Mouse (Mus musculus) heart, embryonic 11.5 days (tissue): ENCODE results near the gene Epb41l1. TPM values are rescaled to one million over a fixed set of nuclear protein-coding genes. Genes with fewer than 3 reads are reported as not detected.
"Not testable (repeated sequence)": the region's sequence is repeated elsewhere in the genome, so short reads cannot be mapped to it uniquely, and the experiment has no call there.

Experiments
- ATAC-seq: fragments of 200-750 bp; cut with Nextera tagmentation; replicated peaks from 2 replicates; pipeline ENCODE4 v1.8.0; 2017; ENCODE audit warnings: moderate library complexity; ENCODE audit not compliant: insufficient number of reproducible peaks, low FRiP score, low TSS enrichment
- H3K27ac ChIP-seq: fragments of 300-500 bp; sonication (generic); 2 replicates; pipeline ENCODE4 v1.5.1; 2014; ENCODE audit warnings: mild to moderate bottlenecking, low read depth, low read length
- H3K27me3 ChIP-seq: fragments of 300-500 bp; sonication (generic); 2 replicates; pipeline ENCODE4 v1.6.1; 2014; ENCODE audit warnings: mild to moderate bottlenecking, low read length, mixed read lengths; ENCODE audit not compliant: control insufficient read depth, insufficient read depth
- H3K36me3 ChIP-seq: fragments of 300-500 bp; sonication (generic); 2 replicates; pipeline ENCODE4 v1.6.1; 2014; ENCODE audit warnings: mild to moderate bottlenecking, low read length, moderate library complexity, mixed read lengths; ENCODE audit not compliant: control insufficient read depth, insufficient read depth
- H3K4me1 ChIP-seq: fragments of 300-500 bp; sonication (generic); 2 replicates; pipeline ENCODE4 v1.6.1; 2014; ENCODE audit warnings: low read length; ENCODE audit not compliant: control insufficient read depth, insufficient read depth
- H3K4me2 ChIP-seq: fragments of 300-500 bp; sonication (generic); 2 replicates; pipeline ENCODE4 v1.6.1; 2014; ENCODE audit warnings: mild to moderate bottlenecking, moderate library complexity
- H3K4me3 ChIP-seq: fragments of 300-500 bp; sonication (generic); 2 replicates; pipeline ENCODE4 v1.5.1; 2014; ENCODE audit warnings: low read depth, low read length
- H3K9ac ChIP-seq: fragments of 300-500 bp; sonication (generic); 2 replicates; pipeline ENCODE4 v1.6.1; 2014; ENCODE audit warnings: mild to moderate bottlenecking, low read depth, low read length, moderate library complexity
- H3K9me3 ChIP-seq: fragments of 300-500 bp; sonication (generic); replicated peaks from 2 replicates; pipeline ENCODE4 v1.6.1; 2016; ENCODE audit warnings: low read length; ENCODE audit not compliant: control insufficient read depth
- WGBS: fragments of 180-500 bp; shearing (Covaris S2); extraction: QIAGEN DNeasy Blood & Tissue Kit; methylation state at CpG from one replicate; pipeline ENCODE4 v1.1.7; 2014; ENCODE audit not compliant: insufficient replicate concordance; 5-methylcytosine and 5-hydroxymethylcytosine counted together
- polyA plus RNA-seq: library from polyadenylated mRNA; unstranded; fragments of >200 nt; fragmentation: Nextera tagmentation; extraction: Ambion mirVana; gene quantifications from 2 replicates; pipeline ENCODE4 v1.2.1, GENCODE M21; 2014

Epb41l1 gene
- polyA plus RNA-seq, 1 experiment from 2014 or later: 1.6 TPM

DNA sequence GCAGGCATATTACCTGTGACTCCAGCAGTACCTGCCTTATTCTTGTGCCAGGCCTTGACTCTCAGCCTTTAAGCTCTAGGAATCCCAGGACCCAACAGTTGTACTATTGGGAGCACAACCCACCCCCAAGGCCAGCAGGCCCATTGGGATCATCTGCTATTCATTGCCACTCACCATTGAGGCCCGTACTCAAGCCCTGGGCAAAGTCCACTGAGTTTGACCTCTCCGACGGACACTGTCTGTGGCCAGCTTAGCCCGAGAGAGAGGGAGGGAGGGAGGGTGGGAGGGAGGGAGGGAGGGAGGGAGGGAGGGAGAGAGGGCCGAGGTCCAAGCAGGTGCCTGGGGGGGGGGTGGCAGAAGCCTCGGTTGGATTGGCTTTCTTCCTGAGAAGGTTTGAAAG is 91.9 kb downstream of the Epb41l1 start:
- H3K27ac ChIP-seq: no peak overlapping the region
- WGBS: 77% methylated on average over 3 of the region's 6 CpGs
- no peak overlapping the region for H3K9ac ChIP-seq
- H3K4me2 ChIP-seq: no peak overlapping the region
- ATAC-seq: no peak
- no peaks in the 10 kb centered on the region; the same call in 1 of the 2 replicates for H3K36me3 ChIP-seq
- H3K4me1 ChIP-seq: no peaks in the 10 kb centered on the region
- H3K4me3 ChIP-seq: no peak overlapping the region
- no peaks in the 10 kb centered on the region for H3K27me3 ChIP-seq
- H3K9me3 ChIP-seq: no peaks in the 10 kb centered on the region

GRCm38 (mm10) chr2:156515102-156515501 is 94.4 kb downstream of the Epb41l1 start:
- WGBS: 80% methylated on average over 9 of the region's 9 CpGs
- no peak overlapping the region for H3K27ac ChIP-seq

GRCm38 (mm10) chr2:156515565-156516185 is 95.0 kb downstream of the Epb41l1 start:
- Histone ChIP-seq H3K9me3 (no peaks in the 10 kb centered on the region), H3K9ac (no peak overlapping the region), H3K27ac (no peak overlapping the region), H3K27me3 (no peaks in the 10 kb centered on the region), H3K36me3 (no peaks in the 10 kb centered on the region; the same call in 1 of the 2 replicates), H3K4me3 (no peak overlapping the region), H3K4me2 (no peak overlapping the region), H3K4me1 (no peaks in the 10 kb centered on the region)
- ATAC-seq: no peak
- WGBS: 22% methylated on average over 7 of the region's 7 CpGs

More at GRCm38 (mm10) chr2:156515102-156515501, 94.4 kb downstream of the Epb41l1 start:
- no peaks in the 10 kb centered on the region; the same call in 1 of the 2 replicates for H3K36me3 ChIP-seq
- H3K9me3 ChIP-seq: no peaks in the 10 kb centered on the region
- H3K4me3 ChIP-seq: no peak overlapping the region
- no peaks in the 10 kb centered on the region for H3K27me3 ChIP-seq
- H3K9ac ChIP-seq: no peak overlapping the region
- ATAC-seq: no peak
- no peak overlapping the region for H3K4me2 ChIP-seq
- H3K4me1 ChIP-seq: no peaks in the 10 kb centered on the region

DNA sequence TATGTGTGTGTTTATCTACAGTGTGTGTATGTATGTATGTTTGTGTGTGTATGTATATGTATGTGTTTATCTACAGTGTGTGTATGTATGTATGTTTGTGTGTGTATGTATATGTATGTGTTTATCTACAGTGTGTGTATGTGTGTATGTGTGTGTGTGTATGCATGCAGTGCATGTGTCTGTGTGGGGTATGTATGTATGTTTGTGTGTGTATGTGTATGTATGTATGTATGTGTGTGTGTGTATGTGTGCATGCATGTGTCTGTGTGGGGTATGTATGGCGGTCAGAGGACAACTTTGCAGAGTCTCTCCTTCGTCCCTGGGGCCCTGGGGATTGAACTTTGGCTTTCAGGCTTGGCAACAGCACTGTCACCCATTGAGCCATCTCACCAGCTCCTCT is 96.0 kb downstream of the Epb41l1 start:
- WGBS: 61% methylated on average over 2 of the region's 2 CpGs
- not testable (repeated sequence) for H3K9me3 ChIP-seq, H3K4me3 ChIP-seq, H3K4me1 ChIP-seq, H3K9ac ChIP-seq, H3K27me3 ChIP-seq, H3K4me2 ChIP-seq, H3K27ac ChIP-seq, H3K36me3 ChIP-seq
- 0 out of 2 replicates have a peak, but pooled peaks have one; percentile 70 for ATAC-seq

DNA sequence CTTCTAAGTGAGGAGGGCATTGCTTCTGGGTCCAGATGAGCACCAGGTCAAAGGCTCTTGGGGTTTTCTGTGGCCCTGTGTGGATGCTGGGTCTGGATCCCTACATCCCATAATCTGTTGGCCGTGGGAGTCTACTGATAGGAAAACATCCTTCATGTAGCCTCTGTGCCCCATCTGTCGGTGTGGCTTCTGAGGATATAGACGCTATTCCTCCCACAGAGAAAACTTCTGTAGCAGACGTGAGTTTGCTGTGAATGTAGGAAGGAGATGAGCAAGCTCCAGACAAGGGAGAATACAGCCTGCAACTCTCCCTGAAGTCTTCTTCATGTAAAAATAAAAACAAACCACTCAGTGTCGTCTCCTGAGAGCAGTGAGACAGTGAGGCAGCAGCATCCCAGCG is 97.6 kb downstream of the Epb41l1 start:
- Histone ChIP-seq H3K4me2 (no peak overlapping the region), H3K27ac (no peak overlapping the region), H3K36me3 (no peaks in the 10 kb centered on the region; the same call in none of the 2 replicates), H3K4me1 (no peaks in the 10 kb centered on the region), H3K4me3 (no peak overlapping the region), H3K27me3 (no peaks in the 10 kb centered on the region), H3K9me3 (no peaks in the 10 kb centered on the region), H3K9ac (no peak overlapping the region)
- 64% methylated on average over 6 of the region's 6 CpGs for WGBS
- ATAC-seq: no peak

DNA sequence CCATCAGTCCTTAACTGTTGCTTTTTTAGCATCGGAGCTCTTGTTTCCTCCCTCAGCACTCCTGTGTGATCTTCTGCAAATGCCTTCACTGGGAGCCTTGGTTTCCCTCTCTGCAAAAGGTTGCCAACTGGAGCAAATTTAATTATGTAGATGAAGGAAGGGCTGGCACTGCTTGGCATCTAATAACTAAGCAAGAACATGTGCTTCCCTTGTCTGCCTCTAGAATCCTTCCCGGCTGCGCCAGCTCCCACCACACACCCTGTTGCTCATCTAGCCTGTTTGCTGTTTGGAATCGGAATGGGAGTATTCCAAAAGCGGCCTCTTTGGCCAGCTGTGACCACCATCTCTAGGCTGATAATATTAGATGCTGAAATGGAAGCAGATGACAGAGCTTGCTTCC is 98.9 kb downstream of the Epb41l1 start:
- Histone ChIP-seq H3K4me3 (no peak overlapping the region), H3K9ac (no peak overlapping the region), H3K27me3 (no peaks in the 10 kb centered on the region), H3K27ac (no peak overlapping the region), H3K36me3 (no peaks in the 10 kb centered on the region; the same call in none of the 2 replicates), H3K9me3 (no peaks in the 10 kb centered on the region), H3K4me1 (no peaks in the 10 kb centered on the region), H3K4me2 (no peak overlapping the region)
- WGBS: 83% methylated on average over 5 of the region's 5 CpGs
- no peak for ATAC-seq

- 83% methylated on average over 11 of the region's 11 CpGs for WGBS
Observed at GRCm38 (mm10) chr2:156522994-156523393, 102.3 kb downstream of the Epb41l1 start.

GRCm38 (mm10) chr2:156524078-156524477 is 103.4 kb downstream of the Epb41l1 start:
- no peak overlapping the region for H3K4me3 ChIP-seq
- H3K27ac ChIP-seq: no peak overlapping the region
- no peak overlapping the region for H3K9ac ChIP-seq
- no peaks in the 10 kb centered on the region for H3K9me3 ChIP-seq
- H3K4me2 ChIP-seq: no peak overlapping the region
- H3K36me3 ChIP-seq: no peaks in the 10 kb centered on the region; the same call in 1 of the 2 replicates
- no peaks in the 10 kb centered on the region for H3K4me1 ChIP-seq
- H3K27me3 ChIP-seq: no peaks in the 10 kb centered on the region
- WGBS: 46% methylated on average over 3 of the region's 3 CpGs
- ATAC-seq: no peak

More at GRCm38 (mm10) chr2:156522994-156523393, 102.3 kb downstream of the Epb41l1 start:
- H3K9ac ChIP-seq: no peak overlapping the region
- ATAC-seq: no peak
- H3K4me2 ChIP-seq: no peak overlapping the region
- H3K27ac ChIP-seq: no peak overlapping the region
- H3K27me3 ChIP-seq: no peaks in the 10 kb centered on the region
- no peaks in the 10 kb centered on the region for H3K4me1 ChIP-seq
- no peaks in the 10 kb centered on the region for H3K9me3 ChIP-seq
- no peak overlapping the region for H3K4me3 ChIP-seq
- no peaks in the 10 kb centered on the region; the same call in 1 of the 2 replicates for H3K36me3 ChIP-seq

DNA sequence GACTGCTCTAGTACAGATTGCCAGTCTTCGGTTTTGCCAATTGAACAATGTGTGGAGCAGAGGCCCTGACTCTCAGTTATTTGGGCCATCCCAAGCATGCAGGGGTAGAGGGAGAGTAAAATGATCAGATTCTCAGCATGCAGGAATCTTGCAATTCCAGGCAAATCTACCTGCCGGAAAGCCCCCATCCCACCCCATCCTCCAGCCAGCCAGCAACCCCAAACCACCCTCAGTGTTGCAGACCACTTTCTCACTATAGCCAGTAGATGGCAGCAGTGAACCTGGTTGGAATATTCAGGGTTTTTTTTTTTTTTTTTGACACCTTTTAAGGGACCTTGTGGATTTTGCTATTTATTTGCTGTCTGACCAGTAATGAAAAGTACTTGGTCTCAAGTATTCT is 109.0 kb downstream of the Epb41l1 start:
- no peaks in the 10 kb centered on the region for H3K4me1 ChIP-seq
- no peaks in the 10 kb centered on the region for H3K9me3 ChIP-seq
- no peak for ATAC-seq
- H3K27ac ChIP-seq: no peak overlapping the region
- H3K9ac ChIP-seq: no peak overlapping the region
- WGBS: 55% methylated on average over 2 of the region's 2 CpGs
- no peak overlapping the region for H3K4me3 ChIP-seq
- H3K27me3 ChIP-seq: peaks cover 2% of the 10 kb centered on the region; the same call in 1 of the 2 replicates
- H3K4me2 ChIP-seq: no peak overlapping the region
- no peaks in the 10 kb centered on the region for H3K36me3 ChIP-seq
